Mouse (Mus musculus) gastrocnemius, adult 2 months (tissue): ENCODE results near the gene Aox3. TPM values are rescaled to one million over a fixed set of nuclear protein-coding genes. Genes with fewer than 3 reads are reported as not detected.

Experiments used
- DNase-seq: peaks from one replicate; pipeline ENCODE4 v3.0.0; 2022
- H3K27ac ChIP-seq: fragments of 200-600 bp; 2 replicates; pipeline ENCODE4 v1.8.1; 2022; ENCODE audit warnings: mild to moderate bottlenecking
- H3K4me3 ChIP-seq: fragments of 200-600 bp; 2 replicates; pipeline ENCODE4 v1.8.1; 2022; ENCODE audit warnings: mild to moderate bottlenecking, moderate library complexity
- CTCF ChIP-seq: fragments of 200-600 bp; IDR thresholded peaks from 2 replicates; pipeline ENCODE4 v1.8.1; 2022; ENCODE audit warnings: antibody characterized with exemption, mild to moderate bottlenecking, moderate library complexity
- intact Hi-C: fragments of 180-260 bp; cut with DNase I; formaldehyde crosslinking; loops from one replicate; pipeline ENCODE4 v1.15.1; 2025
- total RNA-seq, 2 experiments: library from RNA; stranded (reverse); gene quantifications; 2 replicates each; pipeline ENCODE4 v1.2.3; 2021

Aox3 gene
- total RNA-seq, 2 experiments from 2014 or later, result 0.45 to 1.1 TPM

DNA sequence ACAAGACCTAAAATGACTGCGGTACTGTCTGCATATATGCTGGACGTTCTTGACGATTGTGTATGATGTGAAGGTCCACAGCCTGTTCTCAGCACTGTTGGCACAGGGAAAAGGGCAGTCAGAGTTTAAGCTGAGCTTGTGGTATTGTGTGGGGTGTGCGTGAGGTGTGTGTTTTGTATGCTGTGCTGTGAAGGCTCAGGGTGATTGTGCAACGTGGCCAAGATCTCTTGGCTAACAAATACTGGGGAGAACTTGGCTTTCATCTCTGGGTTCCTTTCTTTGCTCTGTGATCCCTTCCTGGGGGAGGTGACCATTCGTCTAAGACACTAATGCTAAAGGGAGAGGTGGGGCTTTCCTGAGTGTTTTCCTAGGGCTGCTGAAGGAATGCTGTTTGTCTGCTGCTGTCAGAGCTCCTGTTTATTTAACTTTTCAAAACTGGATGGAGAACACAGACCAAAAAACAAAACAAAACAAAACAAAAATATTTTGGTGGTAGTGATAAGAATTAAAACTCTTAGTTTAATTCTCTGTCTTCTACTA, 1.2 kb downstream of the Aox3 start:
- DNase-seq, result no peak
- Histone ChIP-seq H3K4me3 (no peak overlapping the region), H3K27ac (no peak overlapping the region)
- intact Hi-C loops, result no loop called here
- no peak for TF ChIP-seq CTCF

DNA sequence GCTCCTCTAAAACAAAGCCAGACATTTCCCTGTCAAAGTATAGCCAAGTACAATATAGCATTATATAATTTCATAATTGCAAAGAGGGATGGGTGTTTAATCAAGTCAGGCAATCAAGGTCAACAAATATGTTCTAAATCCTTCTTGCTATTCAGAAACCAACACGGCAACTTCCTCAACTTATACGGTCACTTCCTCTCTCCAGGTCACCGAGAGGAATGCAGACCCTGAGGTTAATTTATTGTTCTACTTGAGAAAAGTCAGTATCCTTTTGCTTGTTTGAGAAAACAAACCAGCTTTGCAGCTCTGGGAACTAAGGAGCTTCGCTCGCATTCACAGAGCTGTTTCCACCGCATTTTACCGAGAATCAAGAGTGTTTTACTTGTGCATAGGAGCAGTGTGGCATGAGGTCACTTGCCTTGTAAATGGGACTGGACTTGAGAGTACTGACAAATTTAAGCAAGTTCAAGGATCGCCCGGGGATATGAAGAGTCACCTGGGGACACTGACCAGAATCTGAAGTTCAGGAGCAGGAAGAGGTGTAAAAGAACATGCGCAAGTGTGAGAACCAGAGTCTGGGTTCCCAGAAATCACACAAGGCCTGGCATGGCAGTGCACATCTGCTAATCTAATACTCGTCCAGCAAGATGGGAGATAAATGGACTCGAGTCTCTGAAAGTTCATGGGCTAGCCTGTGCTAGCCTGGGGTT, 1.9 kb downstream of the Aox3 start:
- intact Hi-C loops, result no loop called here

DNA sequence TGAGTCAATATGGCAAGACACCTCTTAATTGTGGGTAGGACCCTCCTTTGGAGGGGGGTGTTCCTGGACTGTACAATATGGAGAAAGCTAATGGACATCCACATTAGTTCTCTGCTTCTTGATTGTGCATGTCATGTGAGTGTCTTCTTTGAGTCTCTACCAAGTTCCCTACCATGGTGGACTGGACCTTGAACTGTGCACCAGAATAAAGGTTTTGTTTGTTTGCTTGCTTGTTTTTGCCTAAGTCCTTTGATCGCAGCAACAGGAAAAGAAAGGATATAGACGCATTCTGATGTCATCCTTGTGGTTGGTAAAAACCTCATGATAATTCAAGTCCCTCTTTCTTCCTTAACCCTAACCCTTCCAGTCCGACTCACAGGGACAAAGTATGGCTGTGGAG, 5.3 kb downstream of the Aox3 start:
- TF ChIP-seq CTCF, result no peak
- no peak overlapping the region for H3K27ac ChIP-seq
- intact Hi-C loops, result no loop called here
- H3K4me3 ChIP-seq, result no peak overlapping the region
- DNase-seq, result no peak

More for the DNA sequence above, 1.9 kb downstream of the Aox3 start:
- no peak overlapping the region for H3K4me3 ChIP-seq
- H3K27ac ChIP-seq, result no peak overlapping the region
- TF ChIP-seq CTCF, result no peak
- DNase-seq, result no peak

DNA sequence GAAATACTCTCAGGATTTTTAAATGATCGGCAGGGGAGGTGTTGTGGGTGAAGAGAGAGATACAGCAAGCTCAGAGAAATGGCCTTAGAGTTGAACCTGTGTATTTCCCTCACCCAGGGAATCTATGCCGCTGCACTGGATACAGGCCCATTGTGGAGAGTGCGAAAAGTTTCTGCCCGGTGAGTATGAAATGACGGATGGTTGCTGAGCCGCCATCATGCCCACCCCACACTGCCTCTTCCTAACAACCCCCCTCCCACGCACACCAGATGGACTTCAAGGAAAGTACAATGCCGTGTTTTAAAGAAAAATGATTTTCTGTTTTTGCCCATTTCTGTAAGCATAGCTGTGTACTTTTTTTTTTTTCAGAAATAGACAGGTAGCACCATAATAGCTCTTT, 12.0 kb downstream of the Aox3 start:
- DNase-seq, result no peak
- Histone ChIP-seq H3K27ac (no peak overlapping the region), H3K4me3 (no peak overlapping the region)
- TF ChIP-seq CTCF, result no peak
- intact Hi-C loops, result no loop called here

DNA sequence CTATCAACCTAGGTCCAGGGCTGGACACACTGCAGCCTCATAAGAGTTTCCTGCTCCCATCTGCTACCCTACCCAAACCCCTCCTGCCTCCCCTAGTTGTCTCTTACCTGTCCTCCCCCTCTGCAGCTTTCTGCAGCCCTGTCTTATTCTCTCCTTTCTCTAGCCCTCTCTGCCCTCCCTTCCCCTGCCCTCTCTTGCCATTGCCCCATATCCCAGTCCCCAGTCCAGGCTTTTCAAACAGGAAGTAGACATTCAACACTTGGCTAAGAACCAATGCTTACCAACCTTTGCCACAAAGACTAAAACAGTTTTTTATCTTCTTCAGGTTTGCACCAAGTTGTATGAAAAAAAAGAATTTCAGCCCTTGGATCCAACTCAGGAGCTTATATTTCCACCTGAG, 25.0 kb downstream of the Aox3 start:
- H3K27ac ChIP-seq, result no peak overlapping the region
- DNase-seq, result no peak
- H3K4me3 ChIP-seq, result no peak overlapping the region
- no peak for TF ChIP-seq CTCF
- intact Hi-C loops, result no loop called here

DNA sequence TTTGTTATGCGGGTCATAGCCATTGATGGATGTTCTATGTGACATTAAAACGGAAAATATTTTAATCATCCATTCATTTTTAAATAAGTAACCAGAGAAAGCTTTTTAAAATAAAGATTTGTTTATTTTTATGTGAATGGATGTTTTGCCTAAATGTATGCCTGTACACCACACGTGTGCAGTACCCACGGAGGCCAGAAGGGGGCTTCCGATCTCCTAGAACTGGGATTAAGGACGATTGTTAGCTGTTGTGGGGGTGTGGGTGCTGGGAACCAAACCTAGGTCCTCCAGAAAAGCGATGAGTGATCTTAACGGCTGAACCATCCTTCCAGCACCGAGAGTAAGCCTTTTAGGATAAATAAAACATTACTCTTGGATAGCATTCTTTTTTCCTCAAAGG, 26.1 kb downstream of the Aox3 start:
- H3K4me3 ChIP-seq, result no peak overlapping the region
- DNase-seq, result no peak
- intact Hi-C loops, result no loop called here
- TF ChIP-seq CTCF, result peak; percentile 17; the same call in 1 of the 2 replicates
- no peak overlapping the region for H3K27ac ChIP-seq

DNA sequence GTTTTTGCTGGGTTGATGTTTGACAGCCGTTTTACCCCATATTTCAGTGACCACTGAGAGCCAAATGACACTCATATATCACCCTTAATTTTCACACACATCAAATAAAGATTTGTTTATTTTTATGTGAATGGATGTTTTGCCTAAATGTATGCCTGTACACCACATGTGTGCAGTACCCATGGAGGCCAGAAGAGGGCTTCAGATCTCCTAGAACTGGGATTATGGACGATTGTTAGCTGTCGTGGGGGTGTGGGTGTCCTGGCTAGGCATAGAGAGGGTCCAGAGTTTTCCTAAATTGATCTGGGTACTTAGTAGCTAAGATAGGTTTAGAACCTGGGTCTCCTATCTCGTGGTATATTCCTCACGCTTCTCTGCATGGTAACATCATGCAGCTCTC, 27.7 kb downstream of the Aox3 start:
- intact Hi-C loops, result no loop called here
- Histone ChIP-seq H3K4me3 (no peak overlapping the region), H3K27ac (no peak overlapping the region)
- DNase-seq, result no peak
- TF ChIP-seq CTCF, result no peak

DNA sequence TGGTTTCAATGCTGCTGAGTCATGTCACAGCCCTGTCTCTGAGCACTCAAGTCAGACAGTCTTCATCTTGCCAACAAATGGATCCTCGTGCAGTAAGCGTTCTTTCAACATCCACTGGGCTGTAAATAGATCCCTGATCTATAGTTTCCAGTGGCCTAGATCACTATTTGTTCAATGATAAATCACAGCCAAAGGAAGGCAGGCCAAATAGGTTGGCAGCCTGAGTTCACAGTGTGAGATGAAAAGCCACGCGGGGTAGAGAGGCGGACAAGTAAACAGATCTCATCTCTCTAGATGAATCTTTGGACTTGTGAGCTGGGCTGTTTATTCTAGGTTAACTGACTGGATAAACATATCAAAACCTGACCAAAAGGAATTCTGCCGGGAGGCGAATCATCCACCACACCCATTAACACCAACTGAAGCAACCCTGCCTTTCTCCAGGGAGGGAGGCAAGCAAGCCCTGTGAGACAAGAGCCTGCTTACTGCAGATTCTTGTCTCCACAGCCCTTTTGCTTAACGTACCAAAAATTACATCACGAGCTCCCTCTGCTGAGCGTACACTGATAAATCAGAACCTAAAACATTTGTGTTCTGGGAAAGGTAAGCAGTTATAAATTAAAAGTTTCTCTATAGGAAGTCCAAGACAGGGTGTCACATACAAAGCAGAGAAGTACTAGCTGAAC, 31.6 kb downstream of the Aox3 start:
- DNase-seq, result no peak
- TF ChIP-seq CTCF, result peak; percentile 28
- intact Hi-C loops, result no loop called here
- H3K27ac ChIP-seq, result no peak overlapping the region
- H3K4me3 ChIP-seq, result no peak overlapping the region

DNA sequence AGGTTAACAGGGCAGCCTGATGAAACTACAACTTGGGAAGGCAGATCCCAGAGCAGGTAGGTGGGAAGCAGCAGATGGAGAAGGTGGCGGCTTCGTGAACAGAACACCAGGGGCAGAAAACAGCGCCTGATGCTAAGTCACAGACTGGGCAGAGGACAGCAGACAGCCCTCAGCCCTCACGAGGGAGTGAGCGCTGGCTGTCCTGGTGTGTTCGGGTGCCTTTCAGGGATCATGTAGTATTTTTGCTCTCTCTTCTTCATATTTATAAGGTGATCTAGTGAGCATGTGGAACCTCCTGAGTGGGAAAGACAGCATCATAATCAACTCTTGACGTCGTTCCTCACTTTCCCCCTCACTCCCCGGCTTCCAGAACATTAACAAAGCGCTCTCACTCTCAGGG, 33.1 kb downstream of the Aox3 start:
- no peak overlapping the region for H3K27ac ChIP-seq
- intact Hi-C loops, result no loop called here
- H3K4me3 ChIP-seq, result no peak overlapping the region
- no peak for TF ChIP-seq CTCF
- DNase-seq, result no peak

DNA sequence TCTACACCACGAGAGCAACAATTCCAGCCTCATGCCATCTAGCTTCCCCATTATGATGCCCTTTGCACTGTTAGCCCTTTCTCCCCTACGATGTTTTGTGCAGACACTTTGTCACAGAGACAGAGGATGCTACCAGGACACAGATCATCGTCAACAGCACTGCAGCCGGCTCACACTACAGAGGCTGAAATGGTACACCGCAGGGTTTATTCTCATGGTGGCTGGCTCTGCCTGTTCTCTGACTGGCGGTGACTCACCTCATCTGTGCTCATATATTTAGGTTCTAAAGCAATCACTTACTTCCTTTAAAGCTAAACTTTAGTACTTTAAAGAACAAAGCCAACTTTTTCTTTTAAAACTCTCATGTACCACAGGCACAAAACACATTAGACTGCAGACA, 34.8 kb downstream of the Aox3 start:
- Histone ChIP-seq H3K4me3 (no peak overlapping the region), H3K27ac (no peak overlapping the region)
- no peak for DNase-seq
- intact Hi-C loops, result no loop called here
- TF ChIP-seq CTCF, result no peak

DNA sequence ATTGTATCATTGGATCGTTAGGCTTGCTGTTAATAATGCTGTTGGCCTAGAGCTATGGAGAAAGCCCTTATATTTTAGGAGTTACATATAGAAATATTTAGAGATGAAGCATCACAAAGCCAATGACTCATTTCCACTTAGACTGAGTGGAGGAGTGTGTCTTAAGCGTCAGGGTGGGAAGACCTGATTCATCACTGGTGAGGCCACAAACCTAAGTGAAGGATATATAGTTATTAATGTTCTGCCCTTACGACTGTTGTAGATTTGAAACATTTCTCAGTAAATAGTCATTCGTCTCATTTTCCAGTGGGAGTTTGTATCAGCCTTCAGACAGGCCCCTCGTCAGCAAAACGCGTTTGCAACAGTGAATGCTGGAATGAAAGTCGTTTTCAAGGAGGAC, 39.3 kb downstream of the Aox3 start:
- no peak for TF ChIP-seq CTCF
- no peak for DNase-seq
- Histone ChIP-seq H3K27ac (no peak overlapping the region), H3K4me3 (no peak overlapping the region)
- intact Hi-C loops, result no loop called here

DNA sequence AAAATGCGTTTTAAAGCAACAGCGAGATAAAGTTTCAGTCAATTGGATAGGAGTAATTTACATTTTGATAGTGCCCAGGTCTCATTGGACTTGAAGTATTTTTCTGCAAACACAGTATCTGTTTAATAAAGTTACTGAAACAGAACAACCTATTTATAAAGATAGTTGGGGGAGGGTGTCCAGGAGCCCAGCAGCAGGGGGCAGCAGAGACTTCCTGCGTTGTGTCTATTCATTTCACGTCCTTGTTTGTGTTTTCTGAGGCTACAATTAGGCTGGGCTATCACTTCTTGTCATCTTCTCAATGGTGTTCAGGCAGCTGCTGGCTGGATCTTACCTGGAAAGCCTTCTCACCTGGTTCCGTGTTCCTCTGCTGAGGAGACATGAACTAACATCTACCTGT, 43.8 kb downstream of the Aox3 start:
- peak; percentile 69 for DNase-seq
- no peak overlapping the region for H3K27ac ChIP-seq
- H3K4me3 ChIP-seq, result no peak overlapping the region
- intact Hi-C loops, result loop anchor here (1.0 to 2.0 kb wide), 2 partner anchors 114 to 140 kb away; no protein-coding TSS in a partner anchor
- peak; percentile 78 for TF ChIP-seq CTCF

DNA sequence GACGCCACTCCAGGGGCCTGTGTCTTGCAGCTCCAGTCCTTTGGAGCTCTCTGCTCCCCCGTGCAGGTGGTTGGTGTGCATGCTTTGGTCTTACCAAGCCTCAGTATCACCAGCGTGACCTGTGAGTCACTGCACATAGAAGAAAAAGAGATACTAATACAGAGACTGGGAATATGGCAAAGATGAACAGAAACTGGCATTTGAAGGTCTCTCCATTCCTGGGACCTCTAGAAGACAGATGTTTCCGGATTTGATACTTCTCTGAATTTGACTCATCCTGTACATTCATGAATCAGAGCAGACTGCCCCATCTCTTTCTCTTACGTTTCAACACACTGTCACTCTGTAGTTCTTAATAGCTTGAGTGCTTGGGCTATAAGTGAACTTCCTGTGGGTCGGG, 57.0 kb downstream of the Aox3 start:
- no peak for TF ChIP-seq CTCF
- DNase-seq, result no peak
- intact Hi-C loops, result no loop called here
- no peak overlapping the region for H3K4me3 ChIP-seq
- no peak overlapping the region for H3K27ac ChIP-seq
